Mouse (Mus musculus): ENCODE results near the gene Hs6st3. TPM values are rescaled to one million over a fixed set of nuclear protein-coding genes. Genes with fewer than 3 reads are reported as not detected.

The Hs6st3 gene
- polyA plus RNA-seq, 1 experiment from 2014 or later, result 0.16 TPM

GRCm38 (mm10) chr14:119714712-119715111, 576.6 kb downstream of the Hs6st3 start:
- peaks cover 3% of the 10 kb centered on the region; the same call in 1 of the 2 replicates for H3K4me1 ChIP-seq
- DNase-seq (ENCODE audit: low spot score), result no peak
- WGBS, result 85% methylated on average over 3 of the region's 3 CpGs
- H3K36me3 ChIP-seq, result no peaks in the 10 kb centered on the region
- no peak overlapping the region for H3K27ac ChIP-seq
- H3K4me3 ChIP-seq, result no peak overlapping the region
- no peaks in the 10 kb centered on the region for H3K27me3 ChIP-seq (ENCODE audit: low read depth, poor library complexity, severe bottlenecking)
- H3K9me3 ChIP-seq (replicated peaks), result no peaks in the 10 kb centered on the region

- Histone ChIP-seq H3K36me3 (no peaks in the 10 kb centered on the region), H3K27me3 (ENCODE audit: low read depth, poor library complexity, severe bottlenecking) (no peaks in the 10 kb centered on the region), H3K9me3 (replicated peaks) (no peaks in the 10 kb centered on the region), H3K27ac (no peak overlapping the region), H3K4me3 (no peak overlapping the region), H3K4me1 (peaks cover 2% of the 10 kb centered on the region; the same call in 1 of the 2 replicates)
- no peak for DNase-seq (ENCODE audit: low spot score)
- 83% methylated on average over 1 of the region's 1 CpGs for WGBS
These were observed 579.2 kb downstream of the Hs6st3 start for GRCm38 (mm10) chr14:119717323-119717722.

- Histone ChIP-seq H3K4me1 (no peaks in the 10 kb centered on the region), H3K27ac (no peak overlapping the region), H3K4me3 (no peak overlapping the region), H3K36me3 (no peaks in the 10 kb centered on the region), H3K27me3 (ENCODE audit: low read depth, poor library complexity, severe bottlenecking) (no peaks in the 10 kb centered on the region), H3K9me3 (replicated peaks) (no peaks in the 10 kb centered on the region)
- no peak for DNase-seq (ENCODE audit: low spot score)
- WGBS, result 81% methylated on average over 6 of the region's 6 CpGs
These were observed 587.0 kb downstream of the Hs6st3 start for GRCm38 (mm10) chr14:119725102-119725501.

GRCm38 (mm10) chr14:119731436-119732080, 593.4 kb downstream of the Hs6st3 start:
- H3K36me3 ChIP-seq, result no peaks in the 10 kb centered on the region
- 80% methylated on average over 7 of the region's 7 CpGs for WGBS
- no peaks in the 10 kb centered on the region for H3K9me3 ChIP-seq (replicated peaks)
- H3K4me1 ChIP-seq, result no peaks in the 10 kb centered on the region
- H3K27ac ChIP-seq, result no peak overlapping the region
- no peak overlapping the region for H3K4me3 ChIP-seq
- H3K27me3 ChIP-seq (ENCODE audit: low read depth, poor library complexity, severe bottlenecking), result no peaks in the 10 kb centered on the region
- DNase-seq (ENCODE audit: low spot score), result no peak

GRCm38 (mm10) chr14:119732219-119732618, 594.1 kb downstream of the Hs6st3 start:
- Histone ChIP-seq H3K4me1 (no peaks in the 10 kb centered on the region), H3K27me3 (ENCODE audit: low read depth, poor library complexity, severe bottlenecking) (no peaks in the 10 kb centered on the region), H3K4me3 (no peak overlapping the region), H3K9me3 (replicated peaks) (no peaks in the 10 kb centered on the region), H3K36me3 (no peaks in the 10 kb centered on the region), H3K27ac (no peak overlapping the region)
- DNase-seq (ENCODE audit: low spot score), result no peak
- 93% methylated on average over 4 of the region's 4 CpGs for WGBS

GRCm38 (mm10) chr14:119737408-119737961, 599.3 kb downstream of the Hs6st3 start:
- WGBS, result 89% methylated on average over 5 of the region's 5 CpGs
- Histone ChIP-seq H3K27ac (no peak overlapping the region), H3K4me3 (no peak overlapping the region), H3K36me3 (no peaks in the 10 kb centered on the region), H3K9me3 (replicated peaks) (no peaks in the 10 kb centered on the region), H3K27me3 (ENCODE audit: low read depth, poor library complexity, severe bottlenecking) (no peaks in the 10 kb centered on the region), H3K4me1 (no peaks in the 10 kb centered on the region)
- no peak for DNase-seq (ENCODE audit: low spot score)

- Histone ChIP-seq H3K27ac (no peak overlapping the region), H3K9me3 (replicated peaks) (no peaks in the 10 kb centered on the region), H3K36me3 (no peaks in the 10 kb centered on the region), H3K4me1 (no peaks in the 10 kb centered on the region; the same call in 1 of the 2 replicates), H3K4me3 (no peak overlapping the region), H3K27me3 (ENCODE audit: low read depth, poor library complexity, severe bottlenecking) (no peaks in the 10 kb centered on the region)
- 87% methylated on average over 1 of the region's 1 CpGs for WGBS
- DNase-seq (ENCODE audit: low spot score), result no peak
These were observed 603.6 kb downstream of the Hs6st3 start for GRCm38 (mm10) chr14:119741791-119742190.

- no peak for DNase-seq (ENCODE audit: low spot score)
- no peaks in the 10 kb centered on the region for H3K36me3 ChIP-seq
- no peaks in the 10 kb centered on the region for H3K4me1 ChIP-seq
- no peak overlapping the region for H3K27ac ChIP-seq
- H3K4me3 ChIP-seq, result no peak overlapping the region
- WGBS, result 93% methylated on average over 7 of the region's 7 CpGs
- no peaks in the 10 kb centered on the region for H3K9me3 ChIP-seq (replicated peaks)
- H3K27me3 ChIP-seq (ENCODE audit: low read depth, poor library complexity, severe bottlenecking), result no peaks in the 10 kb centered on the region
These were observed 623.2 kb downstream of the Hs6st3 start for GRCm38 (mm10) chr14:119761376-119761775.

GRCm38 (mm10) chr14:119772040-119772439, 633.9 kb downstream of the Hs6st3 start:
- Histone ChIP-seq H3K4me3 (no peak overlapping the region), H3K27ac (no peak overlapping the region), H3K36me3 (no peaks in the 10 kb centered on the region), H3K27me3 (ENCODE audit: low read depth, poor library complexity, severe bottlenecking) (no peaks in the 10 kb centered on the region), H3K9me3 (replicated peaks) (no peaks in the 10 kb centered on the region), H3K4me1 (no peaks in the 10 kb centered on the region)
- 81% methylated on average over 4 of the region's 4 CpGs for WGBS
- DNase-seq (ENCODE audit: low spot score), result no peak

GRCm38 (mm10) chr14:119776261-119776660, 638.1 kb downstream of the Hs6st3 start:
- Histone ChIP-seq H3K36me3 (no peaks in the 10 kb centered on the region), H3K9me3 (replicated peaks) (no peaks in the 10 kb centered on the region), H3K27me3 (ENCODE audit: low read depth, poor library complexity, severe bottlenecking) (no peaks in the 10 kb centered on the region), H3K27ac (no peak overlapping the region), H3K4me3 (no peak overlapping the region), H3K4me1 (no peaks in the 10 kb centered on the region)
- WGBS, result 89% methylated on average over 3 of the region's 3 CpGs
- no peak for DNase-seq (ENCODE audit: low spot score)

- WGBS, result 81% methylated on average over 12 of the region's 12 CpGs
- DNase-seq (ENCODE audit: low spot score), result no peak
- H3K27ac ChIP-seq, result no peak overlapping the region
- H3K27me3 ChIP-seq (ENCODE audit: low read depth, poor library complexity, severe bottlenecking), result no peaks in the 10 kb centered on the region
- H3K36me3 ChIP-seq, result no peaks in the 10 kb centered on the region
- H3K4me3 ChIP-seq, result no peak overlapping the region
- H3K9me3 ChIP-seq (replicated peaks), result no peaks in the 10 kb centered on the region
- no peaks in the 10 kb centered on the region for H3K4me1 ChIP-seq
These were observed 641.9 kb downstream of the Hs6st3 start for GRCm38 (mm10) chr14:119779982-119780588.

GRCm38 (mm10) chr14:119781111-119781510, 643.0 kb downstream of the Hs6st3 start:
- no peaks in the 10 kb centered on the region for H3K4me1 ChIP-seq
- no peaks in the 10 kb centered on the region for H3K36me3 ChIP-seq
- H3K9me3 ChIP-seq (replicated peaks), result no peaks in the 10 kb centered on the region
- WGBS, result 88% methylated on average over 1 of the region's 1 CpGs
- no peaks in the 10 kb centered on the region for H3K27me3 ChIP-seq (ENCODE audit: low read depth, poor library complexity, severe bottlenecking)
- no peak overlapping the region for H3K4me3 ChIP-seq
- H3K27ac ChIP-seq, result no peak overlapping the region
- DNase-seq (ENCODE audit: low spot score), result no peak

- H3K4me3 ChIP-seq, result no peak overlapping the region
- no peak for DNase-seq (ENCODE audit: low spot score)
- no peaks in the 10 kb centered on the region for H3K36me3 ChIP-seq
- no peaks in the 10 kb centered on the region for H3K27me3 ChIP-seq (ENCODE audit: low read depth, poor library complexity, severe bottlenecking)
- 92% methylated on average over 8 of the region's 8 CpGs for WGBS
- H3K9me3 ChIP-seq (replicated peaks), result no peaks in the 10 kb centered on the region
- H3K4me1 ChIP-seq, result no peaks in the 10 kb centered on the region
- H3K27ac ChIP-seq, result no peak overlapping the region
These were observed 651.3 kb downstream of the Hs6st3 start for GRCm38 (mm10) chr14:119789457-119789856.
